Mouse (Mus musculus) ES-CJ7 (cell line): ENCODE data around the gene Klrg2.
A peak's percentile ranks its signal among the peaks of the same experiment; 100 is the strongest.
"Not testable (repeated sequence)": the region's sequence is repeated elsewhere in the genome, so short reads cannot be mapped to it uniquely, and the experiment has no call there.

Experiments used
- DNase-seq: peaks from one replicate; pipeline ENCODE4 v3.0.0; 2011; ENCODE audit warnings: low read depth, low spot score

The Klrg2 gene

GRCm38 (mm10) chr6:38636852-38637618, at the start of gene Klrg2:
Klrg2 (minus strand) TSS chr6:38637242.
- peak; percentile 77 for DNase-seq

- no peak for DNase-seq
These were observed 45.5 kb upstream of the Klrg2 start for GRCm38 (mm10) chr6:38682532-38682931.

GRCm38 (mm10) chr6:38677629-38678028, 40.6 kb upstream of the Klrg2 start:
- peak; percentile 31 for DNase-seq

- peak; percentile 16 for DNase-seq
These were observed 39.7 kb upstream of the Klrg2 start for GRCm38 (mm10) chr6:38676723-38677122.

- DNase-seq: no peak
These were observed 39.2 kb upstream of the Klrg2 start for GRCm38 (mm10) chr6:38676217-38676616.

GRCm38 (mm10) chr6:38672011-38672410, 35.0 kb upstream of the Klrg2 start:
- DNase-seq: no peak

GRCm38 (mm10) chr6:38671270-38671669, 34.2 kb upstream of the Klrg2 start:
- no peak for DNase-seq

GRCm38 (mm10) chr6:38670488-38670887, 33.4 kb upstream of the Klrg2 start:
- not testable (repeated sequence) for DNase-seq

GRCm38 (mm10) chr6:38669580-38669979, 32.5 kb upstream of the Klrg2 start:
- DNase-seq: peak; percentile 54

GRCm38 (mm10) chr6:38662714-38663615, 25.9 kb upstream of the Klrg2 start, which contains the start of gene Clec2l:
Clec2l (plus strand) TSS chr6:38663069.
- no peak for DNase-seq

- DNase-seq: no peak
These were observed 24.6 kb upstream of the Klrg2 start for GRCm38 (mm10) chr6:38661626-38662025.

GRCm38 (mm10) chr6:38650263-38650937, 13.4 kb upstream of the Klrg2 start:
- peak; percentile 80 for DNase-seq

GRCm38 (mm10) chr6:38649545-38649944, 12.5 kb upstream of the Klrg2 start:
- peak; percentile 73 for DNase-seq

GRCm38 (mm10) chr6:38643039-38643438, 6.0 kb upstream of the Klrg2 start:
- DNase-seq: no peak

GRCm38 (mm10) chr6:38642593-38642992, 5.6 kb upstream of the Klrg2 start:
- DNase-seq: no peak

GRCm38 (mm10) chr6:38641645-38642044, 4.6 kb upstream of the Klrg2 start:
- no peak for DNase-seq

GRCm38 (mm10) chr6:38641228-38641627, 4.2 kb upstream of the Klrg2 start:
- DNase-seq: no peak

- no peak for DNase-seq
These were observed 3.4 kb upstream of the Klrg2 start for GRCm38 (mm10) chr6:38640401-38640800.

- peak; percentile 32 for DNase-seq
These were observed 846 bp downstream of the Klrg2 start for GRCm38 (mm10) chr6:38635941-38636851.

GRCm38 (mm10) chr6:38634461-38634860, 2.6 kb downstream of the Klrg2 start:
- DNase-seq: no peak

GRCm38 (mm10) chr6:38632826-38633225, 4.2 kb downstream of the Klrg2 start:
- no peak for DNase-seq
